Mouse (Mus musculus) E14TG2a.4 (cell line): ENCODE measurements around the gene Ggact.

ENCODE experiments used
- CTCF ChIP-seq: conservative IDR thresholded peaks from 2 replicates; pipeline ENCODE4 v1.5.1; 2014; ENCODE audit warnings: low read length
- NANOG ChIP-seq: IDR thresholded peaks from 2 replicates; pipeline ENCODE4 v1.6.1; 2014; ENCODE audit warnings: borderline replicate concordance, low read length, mixed read lengths
- POU5F1 ChIP-seq: IDR thresholded peaks from 2 replicates; pipeline ENCODE4 v1.6.1; 2014; ENCODE audit warnings: low read length, borderline replicate concordance

DNA sequence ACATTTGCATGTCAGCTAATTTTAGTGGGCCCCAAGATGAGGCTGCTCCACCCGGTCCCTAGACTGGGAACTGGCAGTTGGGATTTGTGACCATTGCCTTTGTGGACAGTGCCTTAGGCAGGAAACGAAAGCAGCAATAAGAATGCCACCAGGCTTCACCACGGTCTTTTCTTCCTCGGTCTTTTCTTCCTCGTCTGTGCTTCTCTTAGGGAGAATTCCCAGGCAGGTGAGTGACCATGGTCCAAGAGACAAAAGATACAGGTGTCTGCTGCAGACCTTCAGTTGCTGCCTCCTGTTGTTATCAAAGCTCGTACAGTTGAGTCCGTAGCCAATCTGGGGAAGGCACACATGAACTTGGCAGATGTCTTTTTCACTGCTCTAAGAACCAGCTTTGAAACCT, 33.3 kb downstream of the Ggact start:
- no peak for TF ChIP-seq CTCF
- TF ChIP-seq NANOG = no peak
- no peak for TF ChIP-seq POU5F1
